Mouse (Mus musculus) left cerebral cortex, postnatal 14 days (tissue): ENCODE data around the gene Exosc8. TPM values are rescaled to one million over a fixed set of nuclear protein-coding genes. Genes with fewer than 3 reads are reported as not detected.
"Not testable (repeated sequence)": the region's sequence is repeated elsewhere in the genome, so short reads cannot be mapped to it uniquely, and the experiment has no call there.

Experiments used
- DNase-seq, 2 experiments: peaks; one replicate each; pipeline ENCODE4 v3.0.0; 2021 to 2022; ENCODE audit warnings: low spot score in 2 of 2, mixed read lengths in 1 of 2
- intact Hi-C: fragments of 180-260 bp; cut with DNase I; formaldehyde crosslinking; loops from one replicate; pipeline ENCODE4 v1.15.1; 2025
- total RNA-seq, 2 experiments: library from RNA; stranded (reverse); gene quantifications; 2 replicates each; pipeline ENCODE4 v1.2.3; 2021

Gene Exosc8
- total RNA-seq, 2 experiments from 2014 or later, result 24.4 to 33.0 TPM

GRCm38 (mm10) chr3:54741965-54742364 lies 6.8 kb upstream of the Exosc8 start:
- intact Hi-C loops, result no loop called here
- DNase-seq, result no peak

- DNase-seq, result no peak
- intact Hi-C loops, result loop anchor here (5.0 to 10.0 kb wide), 2 partner anchors 60 to 347 kb away; no protein-coding TSS in a partner anchor
Observed at GRCm38 (mm10) chr3:54737317-54737716, 2.1 kb upstream of the Exosc8 start.

GRCm38 (mm10) chr3:54736101-54736927 lies 1.1 kb upstream of the Exosc8 start:
- peak; percentile 10 to 26 for DNase-seq
- intact Hi-C loops, result loop anchor here (5.0 to 10.0 kb wide), 2 partner anchors 61 to 348 kb away; no protein-coding TSS in a partner anchor

- intact Hi-C loops, result loop anchor here (5.0 to 10.0 kb wide), 2 partner anchors 63 to 350 kb away; no protein-coding TSS in a partner anchor
- peak; percentile 90 to 93 for DNase-seq
Observed at GRCm38 (mm10) chr3:54734411-54735246, 564 bp downstream of the Exosc8 start.

- intact Hi-C loops, result loop anchor here (10.0 kb wide), 1 partner anchor 352 kb away; no protein-coding TSS in a partner anchor
- DNase-seq, result no peak
Observed at GRCm38 (mm10) chr3:54732371-54732770, 2.8 kb downstream of the Exosc8 start.

GRCm38 (mm10) chr3:54731626-54732150 lies 3.5 kb downstream of the Exosc8 start:
- intact Hi-C loops, result loop anchor here (10.0 kb wide), 1 partner anchor 353 kb away; no protein-coding TSS in a partner anchor
- no peak for DNase-seq

GRCm38 (mm10) chr3:54728100-54728499 lies 7.1 kb downstream of the Exosc8 start:
- intact Hi-C loops, result no loop called here
- no peak for DNase-seq

GRCm38 (mm10) chr3:54727588-54727987 lies 7.6 kb downstream of the Exosc8 start:
- intact Hi-C loops, result no loop called here
- DNase-seq, result no peak

GRCm38 (mm10) chr3:54725344-54725743 lies 9.8 kb downstream of the Exosc8 start:
- intact Hi-C loops, result no loop called here
- DNase-seq, result no peak

- peak; percentile 9 to 23 for DNase-seq
Observed at GRCm38 (mm10) chr3:54723741-54724500, 11.3 kb downstream of the Exosc8 start.

GRCm38 (mm10) chr3:54718947-54719346 lies 16.2 kb downstream of the Exosc8 start:
- DNase-seq, result peak in 1 of 2 experiments; percentile 28

More at GRCm38 (mm10) chr3:54723741-54724500, 11.3 kb downstream of the Exosc8 start:
- intact Hi-C loops, result no loop called here

GRCm38 (mm10) chr3:54717348-54717747 lies 17.8 kb downstream of the Exosc8 start:
- intact Hi-C loops, result no loop called here
- no peak for DNase-seq

More at GRCm38 (mm10) chr3:54718947-54719346, 16.2 kb downstream of the Exosc8 start:
- intact Hi-C loops, result no loop called here

GRCm38 (mm10) chr3:54715461-54715860 lies 19.7 kb downstream of the Exosc8 start:
- peak; percentile 22 to 50 for DNase-seq
- intact Hi-C loops, result no loop called here

GRCm38 (mm10) chr3:54714253-54714652 lies 20.9 kb downstream of the Exosc8 start, which contains the start of gene Gm21958:
Gene Gm21958, minus strand, starts transcription at chr3:54714353.
- intact Hi-C loops, result no loop called here
- no peak for DNase-seq

- intact Hi-C loops, result no loop called here
- no peak for DNase-seq
Observed at GRCm38 (mm10) chr3:54708972-54709371, 26.2 kb downstream of the Exosc8 start.

- DNase-seq, intact Hi-C loops: not testable (repeated sequence)
Observed at GRCm38 (mm10) chr3:54704106-54704505, 31.1 kb downstream of the Exosc8 start.

- no peak for DNase-seq
- intact Hi-C loops, result no loop called here
Observed at GRCm38 (mm10) chr3:54699759-54700301, 35.4 kb downstream of the Exosc8 start.

GRCm38 (mm10) chr3:54693056-54693415 lies 42.2 kb downstream of the Exosc8 start:
- intact Hi-C loops, result loop anchor here (5.0 kb wide), 1 partner anchor 536 kb away; the partner anchor contains the start of gene Trpc4
- DNase-seq, result no peak
